Mouse (Mus musculus) heart, adult 2 months (tissue): ENCODE results near the gene Lmntd1. TPM values are rescaled to one million over a fixed set of nuclear protein-coding genes. Genes with fewer than 3 reads are reported as not detected.

ENCODE experiments used
- DNase-seq, 2 experiments: peaks; one replicate each; pipeline ENCODE4 v3.0.0; 2021
- H3K27ac ChIP-seq: fragments of 200-600 bp; 2 replicates; pipeline ENCODE4 v1.8.1; 2022
- H3K27me3 ChIP-seq: fragments of 200-500 bp; 2 replicates; pipeline ENCODE4 v1.6.1; 2012; ENCODE audit warnings: mild to moderate bottlenecking, low read length, inconsistent platforms, mixed read lengths; ENCODE audit not compliant: control insufficient read depth, insufficient read depth
- H3K36me3 ChIP-seq: fragments of 200-500 bp; 2 replicates; pipeline ENCODE4 v1.6.1; 2012; ENCODE audit warnings: low read length, inconsistent platforms; ENCODE audit not compliant: control insufficient read depth, insufficient read depth
- H3K4me1 ChIP-seq: fragments of 200-500 bp; 2 replicates; pipeline ENCODE4 v1.6.1; 2011; ENCODE audit warnings: low read length; ENCODE audit not compliant: control insufficient read depth, insufficient read depth
- H3K4me3 ChIP-seq: fragments of 200-600 bp; 2 replicates; pipeline ENCODE4 v1.8.1; 2022
- H3K79me2 ChIP-seq: fragments of 200-500 bp; replicated peaks from 2 replicates; pipeline ENCODE4 v1.6.1; 2012; ENCODE audit warnings: mild to moderate bottlenecking, inconsistent platforms, low read length, moderate library complexity, mixed read lengths; ENCODE audit not compliant: control insufficient read depth, insufficient read depth
- H3K9ac ChIP-seq: fragments of 200-500 bp; 2 replicates; pipeline ENCODE4 v1.6.1; 2012; ENCODE audit warnings: low read depth, mild to moderate bottlenecking, control low read depth, inconsistent platforms, low read length, mixed read lengths
- CTCF ChIP-seq: fragments of 200-600 bp; IDR thresholded peaks from 2 replicates; pipeline ENCODE4 v1.8.1; 2022; ENCODE audit warnings: antibody characterized with exemption, mild to moderate bottlenecking, moderate library complexity
- EP300 ChIP-seq: fragments of 200-500 bp; IDR thresholded peaks from 2 replicates; pipeline ENCODE4 v1.6.1; 2011; ENCODE audit warnings: low read depth, low read length, control low read depth; ENCODE audit not compliant: insufficient read depth
- POLR2A ChIP-seq: fragments of 200-500 bp; IDR thresholded peaks from 2 replicates; pipeline ENCODE4 v1.6.1; 2011; ENCODE audit warnings: mild to moderate bottlenecking, low read depth, low read length, control low read depth; ENCODE audit not compliant: insufficient read depth
- WGBS: fragments of 180-500 bp; shearing (Covaris S2); methylation state at CpG from one replicate; pipeline ENCODE4 v1.1.7; 2018; 5-methylcytosine and 5-hydroxymethylcytosine counted together
- intact Hi-C: fragments of 180-260 bp; cut with DNase I; formaldehyde crosslinking; loops from one replicate; pipeline ENCODE4 v1.15.1; 2025
- polyA plus RNA-seq: library from polyadenylated mRNA; depleted of rRNA; stranded (reverse); fragments of >200 nt; gene quantifications from 2 replicates; pipeline ENCODE4 v1.2.3, GENCODE M21; 2012
- total RNA-seq, 2 experiments: library from RNA; stranded (reverse); gene quantifications; 2 replicates each; pipeline ENCODE4 v1.2.3; 2021

Lmntd1 gene
- total and polyA plus RNA-seq, 3 experiments: 2.0 to 6.7 (median 2.2) TPM

DNA sequence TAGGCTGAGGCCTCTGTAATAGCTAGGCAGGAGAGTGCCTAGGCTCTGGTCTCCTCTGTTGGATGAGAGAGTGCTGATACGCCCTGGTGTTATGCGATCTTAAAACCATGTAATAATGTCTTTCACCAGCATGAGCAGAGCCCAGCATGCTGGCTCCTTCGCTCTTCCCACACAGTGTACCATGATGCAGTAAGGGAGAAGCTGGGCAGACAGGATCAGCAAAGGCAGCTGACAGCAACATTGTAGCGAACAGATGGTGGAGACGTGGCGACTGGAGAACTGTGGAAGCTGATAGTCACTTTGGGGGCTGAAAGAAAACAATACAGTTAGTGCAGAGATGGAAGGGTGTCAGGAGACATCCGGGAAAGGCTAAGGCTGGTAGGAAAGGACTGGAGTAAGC lies 224.2 kb downstream of the Lmntd1 start:
- no peak overlapping the region for H3K4me3 ChIP-seq
- TF ChIP-seq CTCF (no peak), EP300 (no peak), POLR2A (no peak)
- no peak overlapping the region for H3K9ac ChIP-seq
- H3K27me3 ChIP-seq: no peaks in the 10 kb centered on the region
- no peaks in the 10 kb centered on the region for H3K4me1 ChIP-seq
- H3K36me3 ChIP-seq: no peaks in the 10 kb centered on the region
- H3K27ac ChIP-seq: no peak overlapping the region
- no peak for DNase-seq
- H3K79me2 ChIP-seq: no peaks in the 10 kb centered on the region
- 60% methylated on average over 7 of the region's 7 CpGs for WGBS
- intact Hi-C loops: no loop called here

GRCm38 (mm10) chr6:145387378-145387777 lies 226.7 kb downstream of the Lmntd1 start:
- DNase-seq: peak in 1 of 2 experiments; percentile 7
- 61% methylated on average over 6 of the region's 6 CpGs for WGBS
- Histone ChIP-seq H3K9ac (no peak overlapping the region), H3K36me3 (no peaks in the 10 kb centered on the region), H3K79me2 (no peaks in the 10 kb centered on the region), H3K27me3 (0 out of 2 replicates have a peak, but pooled peaks cover 1% of the 10 kb centered on the region), H3K4me1 (peaks cover 3% of the 10 kb centered on the region), H3K27ac (no peak overlapping the region), H3K4me3 (no peak overlapping the region)
- intact Hi-C loops: no loop called here
- TF ChIP-seq CTCF (no peak), POLR2A (no peak), EP300 (no peak)

- DNase-seq: no peak
Observed at GRCm38 (mm10) chr6:145382586-145383380, 231.3 kb downstream of the Lmntd1 start.

DNA sequence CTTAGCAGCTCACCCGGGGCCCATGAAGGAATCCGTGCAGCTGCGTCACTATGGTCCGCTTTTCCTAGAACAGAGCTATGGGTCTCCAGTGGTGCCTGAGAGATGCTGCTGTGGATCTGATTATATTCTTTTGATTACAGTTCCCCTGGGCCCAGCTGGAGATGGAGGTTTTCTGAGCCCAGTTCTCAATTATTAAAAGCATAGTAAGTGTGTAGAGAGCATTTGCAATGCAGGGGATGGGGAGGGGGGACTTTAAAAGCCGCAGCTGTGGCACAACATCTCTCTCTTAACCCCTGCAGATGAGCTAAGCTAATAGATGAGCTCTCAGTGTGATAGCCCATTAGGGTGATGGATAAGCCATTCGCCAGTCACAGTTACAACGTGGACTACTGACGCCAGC lies 233.2 kb downstream of the Lmntd1 start:
- H3K36me3 ChIP-seq: no peaks in the 10 kb centered on the region
- H3K79me2 ChIP-seq: no peaks in the 10 kb centered on the region
- H3K9ac ChIP-seq: no peak overlapping the region
- intact Hi-C loops: no loop called here
- no peak overlapping the region for H3K4me3 ChIP-seq
- DNase-seq: no peak
- 95% methylated on average over 8 of the region's 8 CpGs for WGBS
- H3K4me1 ChIP-seq: peaks cover 3% of the 10 kb centered on the region
- TF ChIP-seq CTCF (no peak), POLR2A (no peak), EP300 (no peak)
- no peak overlapping the region for H3K27ac ChIP-seq
- H3K27me3 ChIP-seq: 0 out of 2 replicates have a peak, but pooled peaks cover 1% of the 10 kb centered on the region

More at GRCm38 (mm10) chr6:145382586-145383380, 231.3 kb downstream of the Lmntd1 start:
- Histone ChIP-seq H3K27me3 (0 out of 2 replicates have a peak, but pooled peaks cover 1% of the 10 kb centered on the region), H3K36me3 (no peaks in the 10 kb centered on the region), H3K9ac (no peak overlapping the region), H3K4me3 (no peak overlapping the region), H3K4me1 (peaks cover 3% of the 10 kb centered on the region), H3K79me2 (no peaks in the 10 kb centered on the region), H3K27ac (no peak overlapping the region)
- intact Hi-C loops: no loop called here
- TF ChIP-seq POLR2A (no peak), CTCF (no peak), EP300 (no peak)
- 26% methylated on average over 12 of the region's 12 CpGs for WGBS

DNA sequence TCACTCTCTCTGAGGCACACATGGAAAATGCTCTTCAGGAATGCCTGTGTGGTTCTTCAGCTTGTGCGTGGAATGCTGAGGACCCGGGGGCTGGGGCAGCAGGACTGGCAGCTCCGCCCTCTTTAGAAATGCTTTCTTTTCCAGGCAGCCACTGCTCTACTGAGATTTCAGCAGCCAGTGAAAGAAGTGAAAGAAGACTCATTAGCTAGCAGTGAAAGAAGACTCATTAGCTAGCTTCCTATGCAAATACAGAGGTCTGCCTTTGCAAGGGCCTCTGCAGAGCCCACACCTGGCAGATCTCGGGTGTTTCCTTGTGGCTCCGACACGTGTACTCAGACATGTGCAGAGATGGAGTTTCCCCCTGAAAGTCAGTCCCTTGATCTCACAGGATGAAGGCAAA lies 234.9 kb downstream of the Lmntd1 start:
- DNase-seq: no peak
- no peaks in the 10 kb centered on the region for H3K36me3 ChIP-seq
- TF ChIP-seq CTCF (no peak), EP300 (no peak), POLR2A (no peak)
- H3K79me2 ChIP-seq: no peaks in the 10 kb centered on the region
- H3K27ac ChIP-seq: no peak overlapping the region
- peaks cover 3% of the 10 kb centered on the region for H3K4me1 ChIP-seq
- intact Hi-C loops: no loop called here
- no peak overlapping the region for H3K4me3 ChIP-seq
- WGBS: 51% methylated on average over 6 of the region's 6 CpGs
- H3K27me3 ChIP-seq: 0 out of 2 replicates have a peak, but pooled peaks cover 1% of the 10 kb centered on the region
- H3K9ac ChIP-seq: no peak overlapping the region

GRCm38 (mm10) chr6:145378689-145379088 lies 235.4 kb downstream of the Lmntd1 start:
- H3K27ac ChIP-seq: no peak overlapping the region
- no peak for TF ChIP-seq POLR2A
- no peak for TF ChIP-seq CTCF
- no peak for TF ChIP-seq EP300
- H3K9ac ChIP-seq: no peak overlapping the region
- no peak overlapping the region for H3K4me3 ChIP-seq
- no peaks in the 10 kb centered on the region for H3K27me3 ChIP-seq
- no peak for DNase-seq
- H3K79me2 ChIP-seq: no peaks in the 10 kb centered on the region
- H3K4me1 ChIP-seq: peaks cover 3% of the 10 kb centered on the region
- WGBS: 30% methylated on average over 4 of the region's 4 CpGs
- intact Hi-C loops: no loop called here
- H3K36me3 ChIP-seq: no peaks in the 10 kb centered on the region
